Comparison of ENCODE assay signal across 8 mouse cellular contexts in genomic region chr8:11215231-11215630, GRCm38 (mm10).
DNase-seq lines count a peak whose midpoint lies in the region; ATAC-seq and TF ChIP-seq lines count a peak whose summit lies in the region.
"Had no signal": no experiment of that assay in that cellular context is flagged by ENCODE, and none has a peak within 500 bp of the region (broad histone marks: within the 10 kb centered on the region; RNA-seq: fewer than 3 reads in every experiment).

No protein-coding gene starts in this region.

- H3K9me3 ChIP-seq in ES-Bruce4 (replicated peaks; ENCODE audit: control insufficient read depth, insufficient read depth, low read length, poor library complexity, severe bottlenecking) = no peaks in the 10 kb centered on the region
- H3K9me3 ChIP-seq in lung, embryonic 15.5 days = no peaks in the 10 kb centered on the region
- H3K9me3 ChIP-seq: megakaryocyte, embryonic 14.5 days had no signal

- ATAC-seq in lung, embryonic 15.5 days (ENCODE audit: borderline replicate concordance, extremely low read depth, low FRiP score, low TSS enrichment) = peak; percentile 61; the same call in 1 of the 2 replicates

- H3K36me3 ChIP-seq in ES-Bruce4 (ENCODE audit: control insufficient read depth, insufficient read depth, low read length, poor library complexity, severe bottlenecking) = no peaks in the 10 kb centered on the region
- H3K36me3 ChIP-seq in lung, embryonic 15.5 days = peaks cover 93% of the 10 kb centered on the region

- H3K4me1 ChIP-seq in ES-Bruce4 (ENCODE audit: control insufficient read depth, insufficient read depth, low read length) = no peaks in the 10 kb centered on the region
- H3K4me1 ChIP-seq in lung, embryonic 15.5 days = 0 out of 2 replicates have a peak, but pooled peaks cover 6% of the 10 kb centered on the region

- no peak overlapping the region for H3K4me3 ChIP-seq in ES-Bruce4 (ENCODE audit: low read depth, low read length)
- no peak overlapping the region for H3K4me3 ChIP-seq in lung, embryonic 15.5 days
- H3K4me3 ChIP-seq: megakaryocyte, embryonic 14.5 days had no signal

- intact Hi-C loops in heart, postnatal 36 days (cut with DNase I) = loop anchor here (2.0 kb wide), 1 partner anchor 800 kb away; no protein-coding TSS in a partner anchor

- TF ChIP-seq EP300 in ES-Bruce4 (IDR thresholded peaks at IDR 0.05; ENCODE audit: insufficient read depth, low read depth, low read length) = no peak

- H3K4me2 ChIP-seq in lung, embryonic 15.5 days = no peak overlapping the region

- 37% methylated on average over 1 of the region's 1 CpGs for WGBS in lung, embryonic 15.5 days

- no peaks in the 10 kb centered on the region for H3K27me3 ChIP-seq in ES-Bruce4 (ENCODE audit: control insufficient read depth, insufficient read depth, low read length, poor library complexity, severe bottlenecking)
- no peaks in the 10 kb centered on the region for H3K27me3 ChIP-seq in lung, embryonic 15.5 days

- DNase-seq in adrenal gland, adult 2 months = peak; percentile 59
- DNase-seq in embryo, embryonic 11 days = peak; percentile 84
- DNase-seq in heart, postnatal 36 days = peak; percentile 43 to 53
- DNase-seq in layer of hippocampus, adult 18-20 months (ENCODE audit: low spot score in 2 of 2) = peak; percentile 20 to 69
- DNase-seq in retina, embryonic 14.5 days (ENCODE audit: low spot score) = peak; percentile 84

- TF ChIP-seq POLR2A in ES-Bruce4 (IDR thresholded peaks at IDR 0.05; ENCODE audit: insufficient read depth, low read length) = no peak

- no peak overlapping the region for H3K27ac ChIP-seq in ES-Bruce4 (ENCODE audit: insufficient read depth, low read length)
- no peak overlapping the region for H3K27ac ChIP-seq in lung, embryonic 15.5 days

- TF ChIP-seq CTCF in ES-Bruce4 (IDR thresholded peaks at IDR 0.05; ENCODE audit: low read depth, low read length) = peak; percentile 32

- no peak overlapping the region for H3K9ac ChIP-seq in ES-Bruce4 (ENCODE audit: low read depth, poor library complexity, severe bottlenecking)
- H3K9ac ChIP-seq in lung, embryonic 15.5 days = no peak overlapping the region
